Mouse (Mus musculus): ENCODE measurements around the gene BB287469. TPM values are rescaled to one million over a fixed set of nuclear protein-coding genes. Genes with fewer than 3 reads are reported as not detected.
A peak's percentile ranks its signal among the peaks of the same experiment; 100 is the strongest.
"Not testable (repeated sequence)": the region's sequence is repeated elsewhere in the genome, so short reads cannot be mapped to it uniquely, and the experiment has no call there.

BB287469 gene
- not detected for total RNA-seq (2021)
- long read RNA-seq, experiment 1, result 0 reads
- long read RNA-seq, experiment 2, result 0 reads

DNA sequence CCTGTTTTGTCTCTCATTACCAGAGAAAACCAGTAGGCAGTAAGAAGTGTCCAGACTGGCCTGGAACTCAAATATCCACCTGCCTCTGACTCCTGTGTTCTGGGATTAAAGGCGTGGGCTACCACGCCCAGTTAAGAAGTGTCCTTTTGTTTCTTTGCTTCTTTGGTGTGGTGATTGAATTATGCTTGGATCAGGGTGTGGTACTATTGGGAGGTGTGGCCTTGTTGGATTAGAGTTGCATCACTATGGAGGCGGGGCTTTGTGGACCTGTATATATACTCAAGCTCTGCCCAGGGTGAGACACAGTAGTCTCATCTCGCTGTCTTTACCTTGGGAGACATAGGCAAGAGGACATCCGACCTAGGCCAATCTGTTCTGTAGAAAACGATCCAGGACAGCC, at the start of gene BB287469:
Gene BB287469 (plus strand): TSS at position 301 of the 400 bp plus-strand sequence.
- not testable (repeated sequence) for DNase-seq (ENCODE audit: low spot score in 2 of 2)

DNA sequence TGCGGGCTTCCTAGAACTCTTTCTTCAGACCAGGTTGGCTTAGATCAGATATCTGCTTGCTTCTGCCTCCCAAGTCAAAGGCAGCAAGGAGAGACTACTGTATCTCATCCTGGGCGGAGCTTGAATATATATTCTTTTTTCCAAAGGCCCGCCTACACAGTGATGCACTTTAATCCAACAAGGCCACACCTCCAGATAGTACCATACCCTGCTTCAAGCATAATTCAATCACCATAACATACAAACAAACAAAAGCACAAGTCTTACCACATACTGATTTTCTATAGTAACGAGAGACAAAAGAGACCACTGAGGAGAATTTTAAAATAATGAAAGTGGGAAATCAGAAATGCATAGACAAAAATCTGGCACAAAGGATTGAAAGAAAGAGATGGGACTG, 40.7 kb upstream of the BB287469 start, which contains the start of gene Gm21319:
Gene Gm21319 (minus strand): TSS at position 101 of the 400 bp plus-strand sequence.
- DNase-seq (ENCODE audit: low spot score in 2 of 2), result not testable (repeated sequence)

DNA sequence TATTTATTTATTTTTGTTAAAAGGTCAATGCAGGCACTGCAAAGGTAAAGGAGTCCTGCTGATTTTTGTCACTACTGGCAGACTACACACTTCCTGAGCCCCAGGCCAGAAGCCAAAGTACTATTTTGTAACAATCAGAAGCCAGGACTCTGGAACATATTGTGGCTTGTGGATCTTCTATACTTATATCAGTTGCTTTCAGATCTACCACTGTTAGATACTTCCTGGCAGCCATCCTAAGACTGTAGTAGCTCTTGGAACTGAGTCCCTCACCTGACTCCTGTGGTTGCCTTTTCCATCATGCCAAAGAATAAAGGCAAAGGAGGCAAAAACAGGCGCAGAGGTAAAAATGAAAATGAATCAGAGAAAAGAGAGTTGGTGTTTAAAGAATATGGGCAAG, 21.2 kb upstream of the BB287469 start, which contains the start of gene Gm21936:
Gene Gm21936 (plus strand): TSS at position 301 of the 400 bp plus-strand sequence.
- not testable (repeated sequence) for DNase-seq (ENCODE audit: low spot score in 2 of 2)

DNA sequence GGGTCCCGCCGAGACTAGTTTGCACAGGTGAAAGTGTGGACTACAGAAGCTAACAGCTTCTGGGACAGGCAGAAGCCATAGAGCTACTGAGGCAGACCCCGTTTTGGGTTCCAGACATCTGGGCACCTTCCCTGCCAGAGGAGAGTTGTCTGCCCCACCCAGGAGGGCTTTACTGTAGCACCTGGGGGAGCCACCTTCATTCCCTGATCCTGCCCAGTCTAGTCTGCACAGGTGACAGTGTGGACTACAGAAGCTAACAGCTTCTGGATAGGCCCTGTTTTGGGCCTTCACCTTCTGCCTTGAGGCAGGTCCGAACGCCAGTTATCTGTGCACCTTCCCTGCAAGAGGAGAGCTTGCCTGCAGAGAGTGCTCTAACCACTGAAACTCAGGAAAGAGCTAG, 18.4 kb upstream of the BB287469 start:
- not testable (repeated sequence) for DNase-seq (ENCODE audit: low spot score in 2 of 2)

DNA sequence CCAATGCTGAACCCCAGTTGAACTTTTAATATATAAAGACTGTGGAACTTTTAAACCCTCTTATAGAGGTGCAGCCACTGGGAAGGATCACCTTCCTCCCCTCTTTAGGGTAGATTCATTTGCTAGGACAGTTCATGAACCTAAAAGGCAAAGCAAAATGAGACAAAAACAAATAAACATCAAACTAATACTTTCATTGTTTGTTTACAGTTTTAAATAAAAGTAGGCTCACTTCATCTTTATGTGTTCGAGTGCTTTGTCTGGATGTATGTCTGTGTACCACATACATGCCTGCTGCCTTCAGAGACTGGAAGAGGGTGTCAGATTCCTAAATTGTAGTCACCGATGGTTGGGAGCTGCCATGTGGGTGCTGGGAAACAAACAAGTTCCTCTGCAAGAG, 25.9 kb downstream of the BB287469 start, which contains the start of gene Gm2001:
Gene Gm2001 (minus strand): TSS at position 101 of the 400 bp plus-strand sequence.
- not testable (repeated sequence) for DNase-seq (ENCODE audit: low spot score in 2 of 2)

DNA sequence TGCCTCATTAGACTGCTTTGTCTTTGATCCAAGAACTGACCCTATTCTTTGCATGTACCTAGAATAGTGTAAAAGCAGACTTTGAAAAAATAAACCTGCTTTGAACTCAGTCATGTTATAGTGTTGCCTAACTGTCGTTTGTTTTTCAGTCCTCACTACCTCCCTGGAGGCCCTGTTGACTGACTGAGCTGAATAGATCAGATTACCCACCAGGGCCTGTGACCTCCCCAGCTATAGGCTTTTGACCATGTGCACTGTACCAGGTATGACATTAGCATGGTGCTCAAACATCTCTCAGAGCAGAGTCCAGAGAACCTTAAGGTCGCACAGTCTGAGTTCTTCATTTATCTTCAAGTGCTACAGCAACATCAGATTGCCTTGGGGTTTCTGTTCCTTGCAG, 34.3 kb downstream of the BB287469 start:
- not testable (repeated sequence) for DNase-seq (ENCODE audit: low spot score in 2 of 2)

DNA sequence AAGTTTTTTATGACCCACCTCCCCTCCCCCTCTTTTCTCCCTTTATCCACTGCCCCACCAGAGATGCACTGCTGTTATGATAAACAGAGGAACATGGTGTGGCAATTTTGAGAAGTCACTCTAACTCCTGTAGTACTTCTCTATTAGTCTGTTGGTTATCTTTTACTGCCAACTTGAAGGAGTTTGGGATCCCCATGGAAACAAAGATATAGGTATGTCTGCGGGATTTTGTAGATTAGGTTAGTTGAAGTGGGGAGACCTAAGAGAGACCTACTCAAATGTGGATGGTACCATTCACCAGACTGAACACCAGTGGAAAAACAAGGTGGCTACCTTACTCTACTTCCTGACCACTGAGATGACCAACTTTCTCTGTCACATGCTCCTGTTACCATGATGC, 39.7 kb downstream of the BB287469 start:
- not testable (repeated sequence) for DNase-seq (ENCODE audit: low spot score in 2 of 2)

DNA sequence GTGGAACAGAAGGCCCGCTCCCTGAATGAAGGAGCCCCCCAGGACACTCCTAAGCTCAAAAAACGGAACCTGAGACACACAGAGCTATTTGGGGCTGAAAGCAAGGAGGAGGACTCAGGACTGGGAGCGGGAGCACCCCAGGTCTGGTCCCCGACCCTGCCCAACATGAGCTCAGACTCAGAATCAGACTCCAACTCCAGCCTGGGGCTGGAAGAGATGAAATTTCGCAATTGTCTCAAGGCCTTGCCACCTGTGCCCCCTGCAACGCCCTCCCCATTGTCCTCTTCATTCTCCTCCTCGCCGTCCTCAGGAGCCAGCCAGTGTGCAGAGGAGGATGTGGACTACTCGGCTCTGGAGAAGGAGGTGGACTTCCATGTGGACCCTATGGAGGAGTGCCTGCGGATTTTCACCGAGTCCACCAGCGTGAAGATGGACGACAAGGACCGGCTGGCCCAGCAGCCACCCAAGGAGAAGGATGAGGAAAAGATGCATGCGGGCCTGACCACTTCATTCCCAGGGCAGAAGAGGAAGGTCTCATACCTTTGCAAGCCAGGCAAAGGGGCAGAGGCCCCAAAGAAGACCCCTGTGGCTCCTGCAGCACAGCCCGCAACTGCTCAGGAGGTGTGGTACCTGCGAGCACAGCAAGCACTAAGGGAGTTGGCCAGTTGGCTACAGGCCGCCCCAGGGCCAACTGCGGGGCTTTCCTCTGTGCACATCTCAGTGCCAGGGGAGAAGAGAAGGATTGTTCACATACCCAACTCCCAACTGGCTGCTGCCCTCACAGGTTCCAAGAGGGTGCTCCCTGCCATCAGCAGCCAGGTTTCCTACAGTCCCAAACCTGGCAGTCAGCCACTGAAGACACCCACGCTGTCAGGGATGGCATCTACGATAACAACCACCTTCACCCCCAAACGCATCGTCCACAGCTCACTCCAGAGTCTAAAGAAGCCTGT, 45.6 kb downstream of the BB287469 start:
- peak; percentile 13 to 21 for DNase-seq (ENCODE audit: low spot score in 2 of 2)

DNA sequence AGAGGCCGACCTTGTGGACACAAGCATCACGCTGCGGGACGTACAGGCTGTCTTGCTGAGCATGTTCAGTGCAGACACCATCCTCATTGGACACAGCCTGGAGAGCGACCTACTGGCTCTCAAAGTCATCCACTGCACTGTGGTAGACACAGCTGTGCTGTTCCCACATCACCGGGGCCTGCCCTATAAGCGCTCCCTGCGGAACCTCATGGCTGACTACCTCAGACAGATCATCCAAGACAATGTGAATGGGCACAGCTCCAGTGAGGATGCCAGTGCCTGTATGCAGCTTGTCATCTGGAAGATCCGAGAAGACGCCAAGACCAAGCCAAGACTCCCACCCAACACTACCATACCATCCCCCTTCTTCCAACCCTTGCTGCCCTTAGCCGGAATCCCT, 47.3 kb downstream of the BB287469 start:
- not testable (repeated sequence) for DNase-seq (ENCODE audit: low spot score in 2 of 2)

DNA sequence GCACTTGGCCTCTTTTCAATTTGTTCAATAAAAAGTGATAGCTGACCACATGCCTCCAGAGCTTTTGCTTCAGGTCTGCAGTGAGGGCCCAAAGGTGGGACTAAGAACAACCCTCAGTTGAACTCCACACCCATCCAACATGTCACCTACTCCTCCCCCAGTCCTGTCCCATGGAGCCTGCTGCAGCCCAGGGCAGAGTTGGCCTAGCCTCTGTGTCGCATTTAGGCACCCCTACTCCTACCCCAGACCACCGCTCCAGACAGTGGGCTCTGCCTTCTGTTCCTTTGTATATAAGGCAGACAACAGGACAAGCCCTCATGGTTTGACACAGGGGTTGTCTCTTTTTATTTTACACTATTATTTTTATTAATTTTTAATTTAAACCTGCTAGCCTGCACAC, 47.7 kb downstream of the BB287469 start:
- not testable (repeated sequence) for DNase-seq (ENCODE audit: low spot score in 2 of 2)

Other genes with a start within 250 kb of the BB287469 start
- not detected for gene Oog1, start 213.9 kb upstream of the BB287469 start, total RNA-seq (2021)
- gene Gm4027, start 197.7 kb upstream of the BB287469 start, total RNA-seq (2021), result not detected
- not detected for gene Gm16381, start 172.0 kb upstream of the BB287469 start, total RNA-seq (2021)
- not detected for gene Gm21319, start 40.8 kb upstream of the BB287469 start, total RNA-seq (2021)
- not detected for gene Gm21936, start 21.1 kb upstream of the BB287469 start, total RNA-seq (2021)
- not detected for gene Gm2001, start 25.8 kb downstream of the BB287469 start, total RNA-seq (2021)
- gene Gm2016, start 57.5 kb downstream of the BB287469 start, total RNA-seq (2021), result not detected
- not detected for gene Gm2022, start 78.8 kb downstream of the BB287469 start, total RNA-seq (2021)
- not detected for gene Gm2035, start 103.3 kb downstream of the BB287469 start, total RNA-seq (2021)
- not detected for gene Gm2042, start 137.5 kb downstream of the BB287469 start, total RNA-seq (2021)
- not detected for gene Gm2075, start 195.3 kb downstream of the BB287469 start, total RNA-seq (2021)
- not detected for gene Gm6803, start 202.2 kb downstream of the BB287469 start, total RNA-seq (2021)
- gene Gm2056, start 210.4 kb downstream of the BB287469 start, total RNA-seq (2021), result not detected

All from gastrocnemius, postnatal 4 days (tissue).